In genomic region chr11:26209811-26210581, GRCm38 (mm10) we compare ENCODE assay signal across 8 mouse cellular contexts. TPM values are rescaled to one million over a fixed set of nuclear protein-coding genes. Genes with fewer than 3 reads are reported as not detected.
DNase-seq lines count a peak whose midpoint lies in the region; ATAC-seq and TF ChIP-seq lines count a peak whose summit lies in the region.

No protein-coding gene starts in this region.

- peak; percentile 97 for ATAC-seq in intestine, embryonic 14.5 days (replicated peaks; ENCODE audit: low FRiP score, low TSS enrichment, low read depth)
- peak; percentile 80 for ATAC-seq in megakaryocyte-erythroid progenitor cell, adult 5-6 weeks (replicated peaks; ENCODE audit: low FRiP score, low TSS enrichment, poor library complexity, severe bottlenecking)

- H3K4me3 ChIP-seq in cortical plate, adult 2 months (ENCODE audit: insufficient read depth, low read length), result peak overlapping the region; percentile 94
- peak overlapping the region; percentile 71 for H3K4me3 ChIP-seq in intestine, embryonic 14.5 days (ENCODE audit: low read depth, low read length)

- H3K4me2 ChIP-seq in intestine, embryonic 14.5 days (ENCODE audit: low read length), result peak overlapping the region; percentile 83

- no peaks in the 10 kb centered on the region for H3K36me3 ChIP-seq in intestine, embryonic 14.5 days (ENCODE audit: control insufficient read depth, insufficient read depth, low read length)

- 1% methylated on average over 29 of the region's 73 CpGs for WGBS in intestine, embryonic 14.5 days

- no peak for TF ChIP-seq CTCF in cortical plate, adult 2 months (IDR thresholded peaks at IDR 0.05; ENCODE audit: extremely low read depth, insufficient read depth, low read length)

- H3K9ac ChIP-seq in intestine, embryonic 14.5 days (ENCODE audit: low read length), result peak overlapping the region; percentile 98

- DNase-seq in adrenal gland, postnatal 10 days, result peak; percentile 80
- DNase-seq in gastrocnemius, postnatal 25 days, result peak; percentile 18
- DNase-seq in intestine, embryonic 14.5 days (ENCODE audit: low spot score), result peak; percentile 90
- peak; percentile 68 to 71 for DNase-seq in left cerebral cortex, postnatal 36 days (ENCODE audit: low spot score in 2 of 2)
- peak; percentile 63 for DNase-seq in right cerebral cortex, postnatal 4 days
- DNase-seq in adipocyte (ENCODE audit: low spot score), result no peak

- no peaks in the 10 kb centered on the region for H3K4me1 ChIP-seq in cortical plate, adult 2 months (ENCODE audit: control insufficient read depth, insufficient read depth, low read length)
- no peaks in the 10 kb centered on the region for H3K4me1 ChIP-seq in intestine, embryonic 14.5 days (replicated peaks; ENCODE audit: control insufficient read depth, insufficient read depth, low read length)

- no peaks in the 10 kb centered on the region for H3K27me3 ChIP-seq in intestine, embryonic 14.5 days (replicated peaks; ENCODE audit: control insufficient read depth, insufficient read depth, low read length)

- no peaks in the 10 kb centered on the region for H3K9me3 ChIP-seq in intestine, embryonic 14.5 days (ENCODE audit: control insufficient read depth, low read length)

- TF ChIP-seq POLR2A in cortical plate, adult 2 months (IDR thresholded peaks at IDR 0.05; ENCODE audit: extremely low read depth, insufficient read depth, low read length), result no peak

- peak overlapping the region; percentile 84 for H3K27ac ChIP-seq in cortical plate, adult 2 months (ENCODE audit: insufficient read depth, low read length)
- H3K27ac ChIP-seq in intestine, embryonic 14.5 days (ENCODE audit: low read depth), result peak overlapping the region; percentile 96

- intact Hi-C loops in left cerebral cortex, postnatal 36 days (cut with DNase I), result loop anchor here (5.0 to 10.0 kb wide), 2 partner anchors 177 to 575 kb away; partner anchors contain the start of gene Fancl

RNA-seq across cellular contexts. Expression of gene 5730522E02Rik, which starts 0.6 kb away (rescaled TPM):
- 1 to 10 TPM in 1 of 2 experiments, under 1 TPM in 1; 0.72 to 1.1 TPM for total RNA-seq in adrenal gland, postnatal 10 days (2021)
- polyA plus RNA-seq in cortical plate, adult 2 months (2012; rRNA removed), result 8.8 and 12.5 TPM in 2 replicates
- total RNA-seq in gastrocnemius, postnatal 25 days (2021), result not detected
- 1.9 and 3.0 TPM in 2 replicates for polyA plus RNA-seq in intestine, embryonic 14.5 days (2014; fragmentation: Nextera tagmentation; extraction: Ambion mirVana)
- 10 to 100 TPM in 1 of 2 experiments, 1 to 10 TPM in 1; 9.3 to 14.9 TPM for total RNA-seq in left cerebral cortex, postnatal 36 days (2021)
- total RNA-seq in megakaryocyte-erythroid progenitor cell, adult 5-6 weeks (2014; fragmentation: Nextera tagmentation), result 6.5 TPM in 1 of 2 replicates, not detected in the other
- total RNA-seq in megakaryocyte-erythroid progenitor cell, adult 5-6 weeks (2017), result not detected in 2 replicates
